Mouse (Mus musculus) heart, postnatal 25 days (tissue): ENCODE results near the gene Rag1. TPM values are rescaled to one million over a fixed set of nuclear protein-coding genes. Genes with fewer than 3 reads are reported as not detected.

Experiments
- DNase-seq: peaks from one replicate; pipeline ENCODE4 v3.0.0; 2022; ENCODE audit warnings: low spot score
- intact Hi-C: fragments of 180-260 bp; cut with DNase I; formaldehyde crosslinking; loops from one replicate; pipeline ENCODE4 v1.15.1; 2025
- total RNA-seq, 2 experiments: library from RNA; stranded (reverse); gene quantifications; 2 replicates each; pipeline ENCODE4 v1.2.3; 2021

The Rag1 gene
- total RNA-seq = not detected

GRCm38 (mm10) chr2:101649114-101649671 lies at the start of gene Rag1, which contains the start of gene B230118H07Rik:
Gene Rag1, minus strand, starts transcription at chr2:101649501.
Gene B230118H07Rik, minus strand, starts transcription at chr2:101649532.
- DNase-seq = no peak
- intact Hi-C loops = no loop called here

- no peak for DNase-seq
- intact Hi-C loops = loop anchor here (2.0 kb wide), 1 partner anchor 175 kb away; no protein-coding TSS in a partner anchor
These were observed 46.3 kb upstream of the Rag1 start for GRCm38 (mm10) chr2:101695584-101695983.

- intact Hi-C loops = loop anchor here (2.0 kb wide), 1 partner anchor 177 kb away; no protein-coding TSS in a partner anchor
- no peak for DNase-seq
These were observed 44.4 kb upstream of the Rag1 start for GRCm38 (mm10) chr2:101693577-101694215.

GRCm38 (mm10) chr2:101693043-101693442 lies 43.7 kb upstream of the Rag1 start:
- intact Hi-C loops = no loop called here

GRCm38 (mm10) chr2:101690252-101690827 lies 41.0 kb upstream of the Rag1 start:
- intact Hi-C loops = no loop called here

More at GRCm38 (mm10) chr2:101693043-101693442, 43.7 kb upstream of the Rag1 start:
- DNase-seq = no peak

GRCm38 (mm10) chr2:101688011-101688410 lies 38.7 kb upstream of the Rag1 start:
- DNase-seq = no peak
- intact Hi-C loops = no loop called here

More at GRCm38 (mm10) chr2:101690252-101690827, 41.0 kb upstream of the Rag1 start:
- no peak for DNase-seq

GRCm38 (mm10) chr2:101684421-101684820 lies 35.1 kb upstream of the Rag1 start:
- no peak for DNase-seq
- intact Hi-C loops = no loop called here

- intact Hi-C loops = no loop called here
- no peak for DNase-seq
These were observed 30.0 kb upstream of the Rag1 start for GRCm38 (mm10) chr2:101679164-101679784.

- intact Hi-C loops = no loop called here
These were observed 29.1 kb upstream of the Rag1 start, which contains the start of gene Traf6 for GRCm38 (mm10) chr2:101678236-101679021. Gene Traf6, plus strand, starts transcription at chr2:101678429.

GRCm38 (mm10) chr2:101673547-101673946 lies 24.2 kb upstream of the Rag1 start:
- DNase-seq = no peak
- intact Hi-C loops = no loop called here

More at GRCm38 (mm10) chr2:101678236-101679021, 29.1 kb upstream of the Rag1 start, which contains the start of gene Traf6:
- DNase-seq = peak; percentile 74

GRCm38 (mm10) chr2:101668751-101669150 lies 19.4 kb upstream of the Rag1 start:
- intact Hi-C loops = no loop called here
- no peak for DNase-seq

GRCm38 (mm10) chr2:101665703-101666092 lies 16.4 kb upstream of the Rag1 start:
- intact Hi-C loops = no loop called here
- DNase-seq = no peak

- peak; percentile 15 for DNase-seq
- intact Hi-C loops = no loop called here
These were observed 15.9 kb upstream of the Rag1 start for GRCm38 (mm10) chr2:101665058-101665702.

- intact Hi-C loops = no loop called here
These were observed 11.2 kb upstream of the Rag1 start for GRCm38 (mm10) chr2:101660536-101660935.

GRCm38 (mm10) chr2:101652921-101653597 lies 3.8 kb upstream of the Rag1 start:
- intact Hi-C loops = loop anchor here (1.0 to 5.0 kb wide), 3 partner anchors 56 to 181 kb away; no protein-coding TSS in a partner anchor
- DNase-seq = no peak

More at GRCm38 (mm10) chr2:101660536-101660935, 11.2 kb upstream of the Rag1 start:
- DNase-seq = no peak

GRCm38 (mm10) chr2:101652204-101652920 lies 3.1 kb upstream of the Rag1 start:
- DNase-seq = no peak
- intact Hi-C loops = loop anchor here (5.0 kb wide), 2 partner anchors 55 to 125 kb away; no protein-coding TSS in a partner anchor

- DNase-seq = no peak
- intact Hi-C loops = loop anchor here (5.0 kb wide), 2 partner anchors 53 to 123 kb away; no protein-coding TSS in a partner anchor
These were observed 1.1 kb upstream of the Rag1 start for GRCm38 (mm10) chr2:101650446-101650845.

- DNase-seq = no peak
- intact Hi-C loops = no loop called here
These were observed 940 bp downstream of the Rag1 start for GRCm38 (mm10) chr2:101648361-101648760.
